Mouse (Mus musculus): ENCODE measurements around the gene Ppfibp1.

The Ppfibp1 gene

GRCm38 (mm10) chr6:146881896-146882770, 6.2 kb upstream of the Ppfibp1 start:
- no peak for DNase-seq (ENCODE audit: low read depth)

- no peak for DNase-seq (ENCODE audit: low read depth)
Observed at GRCm38 (mm10) chr6:146883426-146883825, 4.9 kb upstream of the Ppfibp1 start.

DNA sequence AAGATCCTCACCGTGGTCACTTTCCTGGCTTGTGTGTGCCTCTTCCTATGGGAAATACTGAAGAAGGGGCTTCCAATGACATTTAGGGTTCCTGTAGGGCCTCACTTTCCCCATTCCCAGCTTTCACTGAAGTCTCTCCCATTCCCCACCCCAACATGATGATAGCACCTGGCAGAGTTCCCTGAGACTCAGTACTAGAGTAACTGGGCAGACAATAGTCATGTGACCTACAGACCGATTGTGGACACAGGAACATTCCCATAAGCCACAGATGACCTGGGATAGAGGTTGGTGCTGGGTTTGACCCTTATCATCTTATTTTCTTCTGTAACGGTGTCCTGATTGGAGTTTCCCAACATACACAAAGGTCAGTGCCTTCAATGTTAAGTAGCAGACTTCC, 4.1 kb upstream of the Ppfibp1 start:
- no peak for DNase-seq (ENCODE audit: low read depth)

- DNase-seq (ENCODE audit: low read depth) = no peak
Observed at GRCm38 (mm10) chr6:146884851-146885250, 3.4 kb upstream of the Ppfibp1 start.

GRCm38 (mm10) chr6:146888660-146889490, 588 bp downstream of the Ppfibp1 start:
- no peak for DNase-seq (ENCODE audit: low read depth)

- DNase-seq (ENCODE audit: low read depth) = no peak
Observed at GRCm38 (mm10) chr6:146890215-146890614, 1.9 kb downstream of the Ppfibp1 start.

GRCm38 (mm10) chr6:146890633-146891032, 2.3 kb downstream of the Ppfibp1 start:
- no peak for DNase-seq (ENCODE audit: low read depth)

DNA sequence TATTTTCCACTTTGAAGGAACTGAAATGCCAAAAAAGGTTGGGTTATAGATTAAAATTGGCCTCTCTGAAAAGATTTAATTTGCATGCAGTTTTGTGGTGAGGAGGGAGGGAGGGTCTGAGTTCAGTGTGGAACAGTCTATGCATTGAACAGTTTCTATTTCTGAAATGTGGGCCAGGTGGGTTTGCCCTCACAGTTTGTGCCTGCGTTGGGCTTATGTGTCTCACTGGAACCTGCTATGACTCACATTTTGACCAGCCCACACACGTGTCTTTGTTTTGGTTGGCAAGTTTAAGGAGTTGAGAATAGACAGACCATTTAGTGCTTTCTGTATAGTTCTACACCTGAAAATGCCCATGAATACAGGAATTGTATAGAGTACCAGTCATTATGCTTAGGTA, 5.6 kb downstream of the Ppfibp1 start:
- DNase-seq (ENCODE audit: low read depth) = no peak

DNA sequence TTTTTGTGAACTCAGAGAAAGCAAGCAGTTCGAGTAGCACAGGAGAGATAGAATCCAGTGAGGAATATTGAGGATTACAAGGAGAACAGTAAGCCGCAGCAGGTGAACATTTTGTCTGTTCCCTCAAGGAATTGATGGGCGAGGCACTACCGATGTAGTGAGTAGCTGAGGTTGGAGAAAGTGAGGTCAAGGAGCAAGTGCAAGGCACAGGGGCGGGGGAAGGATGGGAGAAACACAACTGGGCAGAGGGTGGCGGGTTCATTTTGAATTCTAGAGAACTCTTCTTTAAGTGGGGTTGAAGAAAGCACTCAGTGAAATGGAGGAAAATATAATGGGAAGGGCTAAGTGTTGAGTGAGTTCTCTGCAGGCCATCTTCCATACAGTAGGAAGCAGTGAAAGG, 10.4 kb downstream of the Ppfibp1 start:
- DNase-seq (ENCODE audit: low read depth) = no peak

- no peak for DNase-seq (ENCODE audit: low read depth)
Observed at GRCm38 (mm10) chr6:146899647-146900046, 11.4 kb downstream of the Ppfibp1 start.

DNA sequence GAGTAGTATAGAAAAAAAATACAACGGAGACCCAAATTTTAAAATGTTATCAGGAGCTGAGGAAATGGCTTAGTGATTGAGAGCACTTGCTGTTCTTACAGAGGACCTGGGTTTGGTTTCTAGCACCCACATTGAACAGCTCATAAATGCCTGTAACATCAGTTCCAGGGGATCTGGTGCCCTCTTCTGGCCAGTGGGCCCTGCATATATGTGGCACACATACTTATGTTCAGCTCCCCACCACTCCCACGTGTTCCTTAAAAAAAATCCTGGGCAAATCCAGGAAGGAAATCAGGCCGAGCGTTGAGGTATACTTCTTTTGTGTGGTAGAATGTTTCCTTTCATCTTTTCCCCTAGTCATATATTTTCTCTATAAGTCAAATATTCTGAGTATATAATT, 13.6 kb downstream of the Ppfibp1 start:
- no peak for DNase-seq (ENCODE audit: low read depth)

- DNase-seq (ENCODE audit: low read depth) = no peak
Observed at GRCm38 (mm10) chr6:146903632-146904031, 15.3 kb downstream of the Ppfibp1 start.

DNA sequence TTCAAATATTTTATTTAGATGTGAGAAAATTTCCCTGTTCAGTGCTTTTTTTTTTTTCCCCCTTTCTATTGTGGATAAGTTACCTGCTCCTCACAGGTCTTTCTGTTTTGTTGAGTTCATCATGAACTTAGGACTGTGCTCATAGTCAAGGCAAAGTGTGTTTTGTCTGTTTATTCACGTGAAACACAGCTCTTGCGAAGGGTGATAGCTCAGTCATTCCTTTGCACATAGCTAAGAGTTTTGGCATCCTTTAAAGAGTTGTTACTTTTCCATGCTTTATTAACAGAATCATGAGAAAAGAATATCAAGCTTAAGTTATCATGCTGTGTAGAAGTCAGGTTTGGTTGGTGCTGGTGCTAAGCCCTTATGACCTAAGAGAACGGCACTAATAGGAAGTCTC, 16.4 kb downstream of the Ppfibp1 start:
- no peak for DNase-seq (ENCODE audit: low read depth)

DNA sequence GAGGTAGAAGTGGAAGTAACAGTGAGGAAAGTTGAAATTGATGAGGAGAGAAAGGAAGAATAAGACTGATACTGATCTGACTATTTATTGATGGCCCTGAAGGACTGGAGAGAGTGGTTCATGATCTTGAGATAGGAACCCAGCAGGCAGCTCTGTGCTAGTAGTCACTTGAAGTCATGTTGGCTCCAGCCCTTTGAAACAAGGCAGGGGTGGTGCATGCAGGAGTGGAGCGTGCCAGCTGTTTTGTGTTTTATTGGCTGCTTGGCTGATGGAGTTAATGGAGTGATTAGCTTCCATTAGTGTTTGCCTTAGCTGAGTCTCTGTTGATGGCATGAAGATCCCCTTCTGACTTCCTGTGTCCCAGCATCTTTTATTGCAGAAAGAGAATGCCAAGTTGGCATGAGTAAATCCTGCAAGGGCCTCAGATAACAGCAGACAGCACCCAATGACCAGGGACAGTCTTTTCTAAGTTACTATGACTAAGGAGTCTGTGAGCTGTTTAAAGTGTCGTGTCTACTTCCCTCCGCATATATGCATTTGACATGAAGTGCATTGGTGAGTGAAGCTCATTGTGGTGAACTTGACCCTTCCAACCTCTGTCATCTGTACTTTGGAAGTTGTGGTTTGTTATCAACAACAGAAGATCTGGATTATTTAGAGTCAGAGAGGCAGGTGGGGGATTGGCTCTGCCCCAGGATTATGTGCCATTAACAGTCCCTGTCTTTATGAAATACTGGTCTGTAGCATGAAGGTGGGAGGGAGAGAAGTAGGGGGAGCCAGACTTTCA, 17.9 kb downstream of the Ppfibp1 start:
- DNase-seq (ENCODE audit: low read depth) = no peak

DNA sequence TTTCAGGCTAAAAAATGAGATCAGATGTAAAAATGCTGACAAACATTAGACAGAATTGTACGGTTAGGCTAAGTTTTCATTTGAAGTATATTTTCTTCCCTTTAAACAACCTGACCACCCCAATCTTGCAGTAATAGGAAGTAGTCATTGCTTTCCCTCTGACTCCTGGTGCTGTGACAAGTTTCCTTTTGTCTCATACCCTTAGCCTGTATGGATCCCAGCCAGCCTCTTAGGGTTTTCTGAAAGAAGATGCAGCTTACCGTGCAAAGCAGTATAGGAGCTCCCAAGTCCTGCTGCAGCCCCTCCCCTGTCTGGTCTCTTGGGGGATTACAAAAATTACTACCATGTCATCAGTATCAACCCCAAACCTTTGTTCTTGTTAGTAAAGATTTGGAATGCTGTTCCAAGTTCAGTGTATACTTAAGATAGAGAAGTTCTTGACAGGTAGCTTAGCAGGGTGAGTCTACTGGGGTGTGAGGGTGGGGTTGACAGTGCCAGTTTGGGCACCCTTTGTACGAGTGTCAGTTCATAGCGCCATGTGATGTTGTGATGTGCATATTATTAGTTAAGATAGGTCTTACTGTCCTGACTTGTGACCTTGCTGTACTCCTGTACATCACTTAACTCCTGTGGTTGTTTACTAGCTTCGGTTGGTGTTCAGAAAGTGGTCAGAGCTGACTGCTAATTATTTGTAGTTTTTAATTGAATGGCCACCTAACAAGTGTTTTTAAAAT, 18.9 kb downstream of the Ppfibp1 start:
- no peak for DNase-seq (ENCODE audit: low read depth)

DNA sequence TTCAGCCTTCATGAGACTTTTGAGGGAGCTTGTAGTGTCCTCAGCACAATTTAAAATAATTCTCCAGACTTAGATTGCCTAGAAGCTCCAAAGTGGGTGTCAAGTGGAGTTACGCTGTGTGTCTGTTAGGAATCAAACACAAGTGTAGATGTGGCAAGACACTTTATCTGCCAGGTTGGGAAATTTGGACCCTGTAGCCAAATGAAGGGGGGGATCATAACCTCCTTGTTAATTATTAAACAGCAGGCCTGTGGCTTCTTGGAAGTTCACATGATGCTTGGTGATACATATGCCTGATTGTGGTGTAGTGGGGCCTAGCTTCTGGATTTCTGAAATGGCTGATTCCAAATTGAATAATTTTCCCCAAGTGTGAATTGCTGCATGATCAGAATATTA, 19.5 kb downstream of the Ppfibp1 start:
- DNase-seq (ENCODE audit: low read depth) = no peak

GRCm38 (mm10) chr6:146908801-146909200, 20.5 kb downstream of the Ppfibp1 start:
- DNase-seq (ENCODE audit: low read depth) = no peak

GRCm38 (mm10) chr6:146909725-146910489, 21.6 kb downstream of the Ppfibp1 start:
- no peak for DNase-seq (ENCODE audit: low read depth)

GRCm38 (mm10) chr6:146910801-146911200, 22.5 kb downstream of the Ppfibp1 start:
- DNase-seq (ENCODE audit: low read depth) = no peak

DNA sequence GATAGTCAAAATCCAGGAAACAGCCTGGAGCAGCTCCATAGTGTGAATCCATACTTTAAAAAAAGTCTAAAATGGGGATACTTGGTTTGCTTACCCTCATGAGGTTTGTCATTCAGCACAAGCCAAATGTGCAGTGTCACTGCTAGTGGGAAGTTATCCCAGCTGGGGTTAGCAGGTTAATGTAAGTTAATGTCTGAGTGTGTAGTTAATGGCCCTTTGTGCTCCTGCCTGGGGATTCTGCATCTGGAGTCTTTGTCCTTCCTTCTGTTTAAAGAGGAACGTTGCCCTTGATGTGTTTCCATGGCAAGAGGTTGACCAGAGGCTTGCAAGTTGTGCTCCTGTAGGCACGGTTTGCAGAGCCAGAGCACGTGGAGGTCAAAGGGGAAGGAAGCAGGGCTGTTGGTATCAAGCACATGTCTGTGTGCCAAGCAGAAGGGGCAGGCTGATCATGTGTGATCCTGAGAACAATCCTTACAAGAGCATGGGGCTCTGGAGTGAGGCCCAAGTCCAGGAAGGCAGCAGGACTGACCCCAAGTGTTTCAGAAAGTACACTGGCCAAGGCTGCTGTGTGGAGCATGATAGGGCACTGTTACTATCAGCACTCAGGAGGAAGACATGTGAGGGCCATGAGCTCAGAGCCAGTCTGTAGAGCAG, 24.7 kb downstream of the Ppfibp1 start:
- no peak for DNase-seq (ENCODE audit: low read depth)
